Mouse (Mus musculus): ENCODE results near the gene Sidt2. TPM values are rescaled to one million over a fixed set of nuclear protein-coding genes. Genes with fewer than 3 reads are reported as not detected.
A peak's percentile ranks its signal among the peaks of the same experiment; 100 is the strongest.

The Sidt2 gene
- polyA plus RNA-seq, 1 experiment from 2014 or later: 22.6 TPM

- Histone ChIP-seq H3K4me3 (no peak overlapping the region), H3K36me3 (ENCODE audit: poor library complexity, severe bottlenecking) (peaks cover 38% of the 10 kb centered on the region), H3K27me3 (peaks cover 4% of the 10 kb centered on the region; the same call in 1 of the 2 replicates), H3K9me3 (replicated peaks) (no peaks in the 10 kb centered on the region), H3K4me2 (no peak overlapping the region), H3K4me1 (peaks cover 14% of the 10 kb centered on the region; the same call in 1 of the 2 replicates), H3K27ac (no peak overlapping the region), H3K9ac (no peak overlapping the region)
- WGBS: 85% methylated on average over 11 of the region's 11 CpGs
- no peak for ATAC-seq
Measured at GRCm38 (mm10) chr9:45932571-45933415, 22.3 kb downstream of the Sidt2 start.

GRCm38 (mm10) chr9:45931958-45932357 is 23.1 kb downstream of the Sidt2 start:
- H3K27ac ChIP-seq: no peak overlapping the region
- H3K36me3 ChIP-seq (ENCODE audit: poor library complexity, severe bottlenecking): peaks cover 46% of the 10 kb centered on the region
- peaks cover 14% of the 10 kb centered on the region; the same call in 1 of the 2 replicates for H3K4me1 ChIP-seq
- ATAC-seq: no peak
- peaks cover 4% of the 10 kb centered on the region; the same call in 1 of the 2 replicates for H3K27me3 ChIP-seq
- 62% methylated on average over 1 of the region's 1 CpGs for WGBS
- H3K4me2 ChIP-seq: no peak overlapping the region
- H3K9me3 ChIP-seq (replicated peaks): no peaks in the 10 kb centered on the region
- H3K4me3 ChIP-seq: no peak overlapping the region
- no peak overlapping the region for H3K9ac ChIP-seq

- WGBS: 88% methylated on average over 5 of the region's 5 CpGs
- Histone ChIP-seq H3K27ac (no peak overlapping the region), H3K9ac (no peak overlapping the region), H3K4me1 (peaks cover 5% of the 10 kb centered on the region; the same call in 1 of the 2 replicates), H3K27me3 (no peaks in the 10 kb centered on the region), H3K9me3 (replicated peaks) (no peaks in the 10 kb centered on the region), H3K36me3 (ENCODE audit: poor library complexity, severe bottlenecking) (peaks cover 61% of the 10 kb centered on the region), H3K4me2 (no peak overlapping the region), H3K4me3 (no peak overlapping the region)
- ATAC-seq: no peak
Measured at GRCm38 (mm10) chr9:45929285-45929684, 25.8 kb downstream of the Sidt2 start.

- Histone ChIP-seq H3K27me3 (no peaks in the 10 kb centered on the region), H3K4me1 (no peaks in the 10 kb centered on the region), H3K9ac (no peak overlapping the region), H3K4me2 (no peak overlapping the region), H3K9me3 (replicated peaks) (no peaks in the 10 kb centered on the region), H3K36me3 (ENCODE audit: poor library complexity, severe bottlenecking) (peaks cover 83% of the 10 kb centered on the region), H3K27ac (no peak overlapping the region), H3K4me3 (no peak overlapping the region)
- ATAC-seq: no peak
- 71% methylated on average over 1 of the region's 1 CpGs for WGBS
Measured at GRCm38 (mm10) chr9:45919895-45920294, 35.2 kb downstream of the Sidt2 start.

- H3K36me3 ChIP-seq (ENCODE audit: poor library complexity, severe bottlenecking): peaks cover 92% of the 10 kb centered on the region
- H3K4me3 ChIP-seq: no peak overlapping the region
- no peak overlapping the region for H3K4me2 ChIP-seq
- no peak overlapping the region for H3K27ac ChIP-seq
- no peaks in the 10 kb centered on the region for H3K4me1 ChIP-seq
- no peaks in the 10 kb centered on the region for H3K27me3 ChIP-seq
- no peak overlapping the region for H3K9ac ChIP-seq
- H3K9me3 ChIP-seq (replicated peaks): no peaks in the 10 kb centered on the region
- ATAC-seq: no peak
- WGBS: 82% methylated on average over 5 of the region's 5 CpGs
Measured at GRCm38 (mm10) chr9:45917041-45917934, 37.8 kb downstream of the Sidt2 start.

- Histone ChIP-seq H3K27me3 (no peaks in the 10 kb centered on the region), H3K9ac (no peak overlapping the region), H3K4me2 (no peak overlapping the region), H3K27ac (no peak overlapping the region), H3K4me1 (no peaks in the 10 kb centered on the region), H3K9me3 (replicated peaks) (no peaks in the 10 kb centered on the region), H3K4me3 (no peak overlapping the region), H3K36me3 (ENCODE audit: poor library complexity, severe bottlenecking) (peaks cover 94% of the 10 kb centered on the region)
- no peak for ATAC-seq
- 92% methylated on average over 2 of the region's 2 CpGs for WGBS
Measured at GRCm38 (mm10) chr9:45915659-45916058, 39.4 kb downstream of the Sidt2 start.

- H3K4me3 ChIP-seq: no peak overlapping the region
- no peak for ATAC-seq
- H3K36me3 ChIP-seq (ENCODE audit: poor library complexity, severe bottlenecking): peaks cover 82% of the 10 kb centered on the region
- no peak overlapping the region for H3K9ac ChIP-seq
- H3K9me3 ChIP-seq (replicated peaks): no peaks in the 10 kb centered on the region
- 78% methylated on average over 1 of the region's 1 CpGs for WGBS
- no peak overlapping the region for H3K27ac ChIP-seq
- H3K4me1 ChIP-seq: peaks cover 15% of the 10 kb centered on the region
- no peaks in the 10 kb centered on the region for H3K27me3 ChIP-seq
- H3K4me2 ChIP-seq: no peak overlapping the region
Measured at GRCm38 (mm10) chr9:45911673-45912072, 43.4 kb downstream of the Sidt2 start.

- no peaks in the 10 kb centered on the region for H3K27me3 ChIP-seq
- no peak overlapping the region for H3K9ac ChIP-seq
- 90% methylated on average over 3 of the region's 3 CpGs for WGBS
- H3K27ac ChIP-seq: no peak overlapping the region
- peaks cover 15% of the 10 kb centered on the region for H3K4me1 ChIP-seq
- no peak overlapping the region for H3K4me2 ChIP-seq
- no peaks in the 10 kb centered on the region for H3K9me3 ChIP-seq (replicated peaks)
- H3K36me3 ChIP-seq (ENCODE audit: poor library complexity, severe bottlenecking): peaks cover 75% of the 10 kb centered on the region
- ATAC-seq: no peak
- H3K4me3 ChIP-seq: no peak overlapping the region
Measured at GRCm38 (mm10) chr9:45910995-45911394, 44.1 kb downstream of the Sidt2 start.

GRCm38 (mm10) chr9:45907078-45907428 is 48.0 kb downstream of the Sidt2 start:
- Histone ChIP-seq H3K4me2 (peak overlapping the region; percentile 86), H3K4me3 (peak overlapping the region; percentile 90), H3K9me3 (replicated peaks) (no peaks in the 10 kb centered on the region), H3K27ac (peak overlapping the region; percentile 95), H3K4me1 (peaks cover 31% of the 10 kb centered on the region), H3K36me3 (ENCODE audit: poor library complexity, severe bottlenecking) (peaks cover 45% of the 10 kb centered on the region), H3K9ac (peak overlapping the region; percentile 93), H3K27me3 (no peaks in the 10 kb centered on the region)
- WGBS: under 1% methylated on average over 19 of the region's 19 CpGs
- no peak for ATAC-seq

GRCm38 (mm10) chr9:45906355-45907077 is 48.5 kb downstream of the Sidt2 start, which contains the start of the genes Pcsk7 and Rnf214:
Pcsk7 (plus strand) TSS chr9:45906497.
Rnf214 (minus strand) TSS chr9:45906911.
- Histone ChIP-seq H3K27ac (peak within 1 kb of the TSS; percentile 95), H3K4me1 (peaks cover 31% of the 10 kb centered on the region), H3K36me3 (ENCODE audit: poor library complexity, severe bottlenecking) (peaks cover 45% of the 10 kb centered on the region), H3K27me3 (no peaks in the 10 kb centered on the region), H3K4me3 (peak within 1 kb of the TSS; percentile 90), H3K9me3 (replicated peaks) (no peaks in the 10 kb centered on the region), H3K4me2 (peak within 1 kb of the TSS; percentile 86), H3K9ac (peak within 1 kb of the TSS; percentile 93)
- ATAC-seq: peak; percentile 94
- WGBS: under 1% methylated on average over 64 of the region's 80 CpGs

- ATAC-seq: peak; percentile 51
- Histone ChIP-seq H3K4me3 (peak overlapping the region; percentile 90), H3K9me3 (replicated peaks) (no peaks in the 10 kb centered on the region), H3K36me3 (ENCODE audit: poor library complexity, severe bottlenecking) (peaks cover 39% of the 10 kb centered on the region), H3K9ac (peak overlapping the region; percentile 93), H3K27ac (peak overlapping the region; percentile 95), H3K27me3 (no peaks in the 10 kb centered on the region), H3K4me1 (peaks cover 31% of the 10 kb centered on the region), H3K4me2 (peak overlapping the region; percentile 86)
- WGBS: 0% methylated on average over 18 of the region's 27 CpGs
Measured at GRCm38 (mm10) chr9:45905811-45906237, 49.2 kb downstream of the Sidt2 start.
